Mouse (Mus musculus) hindbrain, postnatal 0 days (tissue): Measurements from ENCODE around the gene Sftpd. TPM values are rescaled to one million over a fixed set of nuclear protein-coding genes. Genes with fewer than 3 reads are reported as not detected.

Experiments
- ATAC-seq: fragments of 200-750 bp; cut with Nextera tagmentation; 2 replicates; pipeline ENCODE4 v1.8.0; 2017; ENCODE audit warnings: mild to moderate bottlenecking, moderate TSS enrichment, moderate library complexity
- DNase-seq: peaks from one replicate; pipeline ENCODE4 v3.0.0-alpha.2; 2015; ENCODE audit warnings: low spot score
- H3K27ac ChIP-seq: fragments of 300-500 bp; sonication (generic); 2 replicates; pipeline ENCODE4 v1.5.1; 2014; ENCODE audit warnings: mild to moderate bottlenecking
- H3K27me3 ChIP-seq: fragments of 300-500 bp; sonication (generic); 2 replicates; pipeline ENCODE4 v1.6.1; 2014; ENCODE audit warnings: low read length, mixed read lengths; ENCODE audit not compliant: insufficient read depth
- H3K36me3 ChIP-seq: fragments of 300-500 bp; sonication (generic); 2 replicates; pipeline ENCODE4 v1.6.1; 2014; ENCODE audit warnings: low read length, mixed read lengths; ENCODE audit not compliant: insufficient read depth
- H3K4me1 ChIP-seq: fragments of 300-500 bp; sonication (generic); 2 replicates; pipeline ENCODE4 v1.6.1; 2014; ENCODE audit warnings: antibody characterized with exemption, low read length, mixed read lengths; ENCODE audit not compliant: insufficient read depth
- H3K4me2 ChIP-seq: fragments of 300-500 bp; sonication (generic); 2 replicates; pipeline ENCODE4 v1.6.1; 2014; ENCODE audit warnings: low read depth, mild to moderate bottlenecking, low read length, moderate library complexity, mixed read lengths
- H3K4me3 ChIP-seq: fragments of 300-500 bp; sonication (generic); 2 replicates; pipeline ENCODE4 v1.5.1; 2014; ENCODE audit warnings: low read length
- H3K9ac ChIP-seq: fragments of 300-500 bp; sonication (generic); replicated peaks from 2 replicates; pipeline ENCODE4 v1.6.1; 2014; ENCODE audit warnings: mild to moderate bottlenecking, low read length, moderate library complexity, mixed read lengths
- H3K9me3 ChIP-seq: fragments of 300-500 bp; sonication (generic); 2 replicates; pipeline ENCODE4 v1.6.1; 2016; ENCODE audit warnings: low read length, mixed read lengths
- CTCF ChIP-seq: IDR thresholded peaks from 2 replicates; pipeline ENCODE4 v1.5.1; 2016; ENCODE audit warnings: antibody characterized with exemption, control low read depth, low read depth
- WGBS: fragments of 180-500 bp; shearing (Covaris S2); extraction: QIAGEN DNeasy Blood & Tissue Kit; methylation state at CpG from one replicate; pipeline ENCODE4 v1.1.7; 2014; 5-methylcytosine and 5-hydroxymethylcytosine counted together
- polyA plus RNA-seq: library from polyadenylated mRNA; unstranded; fragments of >200 nt; fragmentation: Nextera tagmentation; extraction: Ambion mirVana; gene quantifications from 2 replicates; pipeline ENCODE4 v1.2.1, GENCODE M21; 2015
- total RNA-seq: library from RNA; depleted of rRNA; stranded (reverse); fragments of >200 nt; gene quantifications from 2 replicates; pipeline ENCODE4 v1.2.3, GENCODE M21; 2014; rRNA removed

Gene Sftpd
- not detected in 2 replicates for total RNA-seq
- not detected in 2 replicates for polyA plus RNA-seq

GRCm38 (mm10) chr14:41185059-41185821, at the start of gene Sftpd:
Gene Sftpd (minus strand): TSS chr14:41185149.
- 78% methylated on average over 4 of the region's 4 CpGs for WGBS

DNA sequence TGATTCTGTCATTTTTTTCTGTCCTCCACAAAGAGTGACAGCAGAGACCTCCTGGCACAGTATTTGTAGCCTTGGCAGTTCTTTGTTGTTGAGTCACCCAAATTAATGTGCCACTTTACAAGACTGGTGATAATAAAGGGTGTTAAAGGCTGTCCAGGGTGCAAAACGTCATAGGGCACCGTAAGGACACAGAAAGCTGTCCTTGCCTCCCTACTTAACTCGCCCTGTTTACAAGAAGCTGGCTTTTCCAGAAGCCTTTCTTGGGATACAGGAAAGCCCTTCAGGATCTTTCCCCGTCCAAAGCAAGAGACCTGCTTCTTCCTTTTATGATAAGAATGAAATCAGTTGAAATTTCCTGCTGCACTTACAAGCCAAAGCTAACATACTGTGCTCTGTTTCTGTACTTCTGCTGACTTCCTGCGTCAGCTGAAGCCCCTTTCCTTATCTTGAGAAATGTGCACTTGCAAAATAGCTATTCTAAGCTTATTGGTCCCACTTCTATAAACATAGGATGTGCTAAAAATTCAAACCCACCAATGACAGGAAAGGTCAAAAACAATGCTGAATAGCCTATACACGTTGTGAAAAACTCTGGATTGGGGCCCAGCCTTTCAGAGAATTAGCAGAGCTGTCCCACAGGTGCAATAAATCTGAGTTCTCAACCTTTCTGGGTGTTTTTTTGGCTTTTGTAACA, 13.2 kb upstream of the Sftpd start:
- ATAC-seq = no peak
- H3K4me2 ChIP-seq = no peak overlapping the region
- 62% methylated on average over 6 of the region's 6 CpGs for WGBS

More at GRCm38 (mm10) chr14:41185059-41185821, at the start of gene Sftpd:
- H3K9me3 ChIP-seq = no peaks in the 10 kb centered on the region
- no peak within 1 kb of the TSS for H3K9ac ChIP-seq
- no peaks in the 10 kb centered on the region for H3K4me1 ChIP-seq
- no peak for TF ChIP-seq CTCF
- H3K4me3 ChIP-seq = no peak within 1 kb of the TSS
- H3K27me3 ChIP-seq = no peaks in the 10 kb centered on the region
- H3K27ac ChIP-seq = no peak within 1 kb of the TSS
- H3K4me2 ChIP-seq = no peak within 1 kb of the TSS
- no peaks in the 10 kb centered on the region for H3K36me3 ChIP-seq
- no peak for DNase-seq
- no peak for ATAC-seq

GRCm38 (mm10) chr14:41189496-41189895, 4.5 kb upstream of the Sftpd start:
- Histone ChIP-seq H3K4me1 (no peaks in the 10 kb centered on the region), H3K27ac (no peak overlapping the region), H3K9me3 (0 out of 2 replicates have a peak, but pooled peaks cover 2% of the 10 kb centered on the region), H3K9ac (no peak overlapping the region), H3K27me3 (no peaks in the 10 kb centered on the region), H3K36me3 (no peaks in the 10 kb centered on the region), H3K4me3 (no peak overlapping the region), H3K4me2 (no peak overlapping the region)
- no peak for DNase-seq
- no peak for TF ChIP-seq CTCF
- 83% methylated on average over 2 of the region's 2 CpGs for WGBS
- no peak for ATAC-seq

More for the DNA sequence above, 13.2 kb upstream of the Sftpd start:
- TF ChIP-seq CTCF = no peak
- no peaks in the 10 kb centered on the region for H3K9me3 ChIP-seq
- no peak overlapping the region for H3K9ac ChIP-seq
- H3K27me3 ChIP-seq = no peaks in the 10 kb centered on the region
- H3K27ac ChIP-seq = no peak overlapping the region
- no peak for DNase-seq
- no peaks in the 10 kb centered on the region for H3K36me3 ChIP-seq
- H3K4me1 ChIP-seq = no peaks in the 10 kb centered on the region
- no peak overlapping the region for H3K4me3 ChIP-seq

- Histone ChIP-seq H3K9ac (no peak overlapping the region), H3K4me2 (no peak overlapping the region), H3K36me3 (no peaks in the 10 kb centered on the region), H3K27ac (no peak overlapping the region), H3K4me3 (no peak overlapping the region), H3K4me1 (no peaks in the 10 kb centered on the region), H3K27me3 (no peaks in the 10 kb centered on the region), H3K9me3 (no peaks in the 10 kb centered on the region)
- DNase-seq (no peak), ATAC-seq (no peak)
- no peak for TF ChIP-seq CTCF
- 79% methylated on average over 1 of the region's 1 CpGs for WGBS
Observed at GRCm38 (mm10) chr14:41174802-41175201, 10.1 kb downstream of the Sftpd start.

DNA sequence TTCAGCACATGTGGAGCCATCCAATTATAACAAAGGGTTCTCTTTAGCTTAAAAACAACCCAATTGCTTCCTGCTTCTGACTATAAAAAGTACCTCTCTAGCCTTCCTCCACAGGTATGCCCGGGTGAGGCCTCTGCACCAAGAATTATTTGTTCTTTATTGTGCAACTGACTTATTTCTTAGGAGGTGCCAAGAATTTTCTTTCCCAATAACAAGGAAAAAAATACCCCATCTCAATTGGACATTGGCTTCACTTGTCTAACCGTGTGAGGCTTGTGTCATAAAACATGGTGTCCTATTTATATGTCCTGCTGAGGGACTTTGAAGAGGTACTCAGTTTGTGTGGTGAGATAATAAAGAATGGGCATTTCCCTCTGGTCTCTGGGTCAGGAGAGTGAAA, 14.4 kb downstream of the Sftpd start:
- Histone ChIP-seq H3K27ac (no peak overlapping the region), H3K4me3 (no peak overlapping the region), H3K27me3 (no peaks in the 10 kb centered on the region), H3K9me3 (no peaks in the 10 kb centered on the region), H3K4me1 (no peaks in the 10 kb centered on the region), H3K36me3 (no peaks in the 10 kb centered on the region), H3K9ac (no peak overlapping the region), H3K4me2 (no peak overlapping the region)
- TF ChIP-seq CTCF = no peak
- no peak for ATAC-seq
- no peak for DNase-seq
- WGBS = 93% methylated on average over 2 of the region's 2 CpGs

GRCm38 (mm10) chr14:41168567-41168966, 16.4 kb downstream of the Sftpd start:
- no peak overlapping the region for H3K27ac ChIP-seq
- H3K27me3 ChIP-seq = no peaks in the 10 kb centered on the region
- H3K4me2 ChIP-seq = no peak overlapping the region
- 87% methylated on average over 1 of the region's 1 CpGs for WGBS
- no peak overlapping the region for H3K9ac ChIP-seq
- no peak overlapping the region for H3K4me3 ChIP-seq
- ATAC-seq (no peak), DNase-seq (no peak)
- no peaks in the 10 kb centered on the region for H3K4me1 ChIP-seq
- H3K36me3 ChIP-seq = no peaks in the 10 kb centered on the region
- H3K9me3 ChIP-seq = no peaks in the 10 kb centered on the region
- no peak for TF ChIP-seq CTCF
